Mouse (Mus musculus): ENCODE measurements around the gene Sorcs2. TPM values are rescaled to one million over a fixed set of nuclear protein-coding genes. Genes with fewer than 3 reads are reported as not detected.

Gene Sorcs2
- total RNA-seq, 2 experiments from 2014 or later: 8.2 to 11.0 TPM

- DNase-seq: peak; percentile 17 to 31
Observed at GRCm38 (mm10) chr5:36069503-36070360, 328.2 kb downstream of the Sorcs2 start.

- no peak for DNase-seq
Observed at GRCm38 (mm10) chr5:36067651-36068181, 330.2 kb downstream of the Sorcs2 start.

GRCm38 (mm10) chr5:36057804-36058322, 340.1 kb downstream of the Sorcs2 start:
- no peak for DNase-seq

- DNase-seq: no peak
Observed at GRCm38 (mm10) chr5:36056921-36057320, 341.0 kb downstream of the Sorcs2 start.

- DNase-seq: no peak
Observed at GRCm38 (mm10) chr5:36055876-36056275, 342.1 kb downstream of the Sorcs2 start.

GRCm38 (mm10) chr5:36054498-36054897, 343.4 kb downstream of the Sorcs2 start:
- no peak for DNase-seq

- DNase-seq: no peak
Observed at GRCm38 (mm10) chr5:36043154-36043553, 354.8 kb downstream of the Sorcs2 start.

- no peak for DNase-seq
Observed at GRCm38 (mm10) chr5:36041756-36042155, 356.2 kb downstream of the Sorcs2 start.

GRCm38 (mm10) chr5:36041236-36041562, 356.7 kb downstream of the Sorcs2 start:
- no peak for DNase-seq

- DNase-seq: peak; percentile 19 to 22
Observed at GRCm38 (mm10) chr5:36040398-36041235, 357.3 kb downstream of the Sorcs2 start.

- DNase-seq: peak; percentile 14 to 27
Observed at GRCm38 (mm10) chr5:36039596-36039995, 358.3 kb downstream of the Sorcs2 start.

- DNase-seq: peak; percentile 42 to 69
Observed at GRCm38 (mm10) chr5:36033531-36034426, 364.2 kb downstream of the Sorcs2 start.

GRCm38 (mm10) chr5:36025076-36025475, 372.9 kb downstream of the Sorcs2 start:
- no peak for DNase-seq

GRCm38 (mm10) chr5:36024003-36024685, 373.8 kb downstream of the Sorcs2 start:
- DNase-seq: no peak

GRCm38 (mm10) chr5:36022361-36022760, 375.6 kb downstream of the Sorcs2 start:
- no peak for DNase-seq

- DNase-seq: no peak
Observed at GRCm38 (mm10) chr5:36021091-36021490, 376.8 kb downstream of the Sorcs2 start.

GRCm38 (mm10) chr5:36018366-36018765, 379.6 kb downstream of the Sorcs2 start:
- DNase-seq: peak in 1 of 2 experiments; percentile 53

GRCm38 (mm10) chr5:36009405-36009804, 388.5 kb downstream of the Sorcs2 start:
- no peak for DNase-seq

- peak; percentile 39 to 42 for DNase-seq
Observed at GRCm38 (mm10) chr5:36007649-36008048, 390.3 kb downstream of the Sorcs2 start.

GRCm38 (mm10) chr5:36006586-36006985, 391.4 kb downstream of the Sorcs2 start:
- DNase-seq: no peak

- DNase-seq: no peak
Observed at GRCm38 (mm10) chr5:36006106-36006505, 391.8 kb downstream of the Sorcs2 start.

Measured in heart, adult 18-20 months (tissue).